Mouse (Mus musculus): ENCODE results near the gene Mdh1b. TPM values are rescaled to one million over a fixed set of nuclear protein-coding genes. Genes with fewer than 3 reads are reported as not detected.

Gene Mdh1b
- polyA plus RNA-seq, 1 experiment from 2014 or later = not detected

- Histone ChIP-seq H3K9ac (no peak overlapping the region), H3K4me2 (no peak overlapping the region), H3K36me3 (no peaks in the 10 kb centered on the region), H3K27ac (no peak overlapping the region), H3K4me3 (no peak overlapping the region), H3K27me3 (no peaks in the 10 kb centered on the region; the same call in 1 of the 2 replicates), H3K9me3 (no peaks in the 10 kb centered on the region), H3K4me1 (no peaks in the 10 kb centered on the region)
- ATAC-seq (ENCODE audit: insufficient number of reproducible peaks, insufficient read depth, low FRiP score, low TSS enrichment, low read depth) = no peak
- 11% methylated on average over 6 of the region's 6 CpGs for WGBS
These were observed 72.1 kb downstream of the Mdh1b start for GRCm38 (mm10) chr1:63658016-63658415.

Other genes starting within 250 kb of the Mdh1b start
- gene Gm39653, start 114.3 kb downstream of the Mdh1b start, polyA plus RNA-seq (2015; fragmentation: Nextera tagmentation; extraction: Ambion mirVana) = not detected in 2 replicates
- not detected in 2 replicates for gene Dytn, start 43.4 kb downstream of the Mdh1b start, polyA plus RNA-seq (2015; fragmentation: Nextera tagmentation; extraction: Ambion mirVana)
- gene Fastkd2, start 296 bp upstream of the Mdh1b start, polyA plus RNA-seq (2015; fragmentation: Nextera tagmentation; extraction: Ambion mirVana) = 56.8 and 60.5 TPM in 2 replicates
- gene 4933402D24Rik, start 38.9 kb upstream of the Mdh1b start, polyA plus RNA-seq (2015; fragmentation: Nextera tagmentation; extraction: Ambion mirVana) = not detected in 2 replicates

Data from embryonic facial prominence, embryonic 13.5 days (tissue).